Mouse (Mus musculus) layer of hippocampus, adult 11-12 months (tissue): ENCODE data around the gene AI464131.
"Not testable (repeated sequence)": the region's sequence is repeated elsewhere in the genome, so short reads cannot be mapped to it uniquely, and the experiment has no call there.

Experiments used
- DNase-seq: peaks from one replicate; pipeline ENCODE4 v3.0.0; 2022; ENCODE audit warnings: low spot score

Gene AI464131

DNA sequence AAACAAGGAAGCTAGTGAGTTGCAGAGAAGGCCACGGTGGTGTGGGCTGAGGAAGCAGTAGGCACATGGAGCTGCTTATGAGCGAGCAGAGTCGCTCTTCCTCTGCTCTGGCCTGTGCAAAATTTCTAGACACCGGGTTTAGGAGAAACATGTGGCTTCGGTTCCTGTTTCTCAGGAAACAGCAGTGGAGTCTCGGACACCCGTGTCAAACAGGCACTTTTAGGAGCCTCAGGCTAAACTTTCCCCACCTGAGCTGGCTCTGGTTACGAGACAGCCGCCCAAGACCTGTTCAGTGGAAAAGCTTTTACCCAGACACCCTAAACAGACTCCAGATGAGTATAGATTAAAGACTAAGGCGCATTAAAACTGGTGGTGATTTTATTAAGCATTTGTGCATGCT, 33.7 kb downstream of the AI464131 start:
- no peak for DNase-seq

DNA sequence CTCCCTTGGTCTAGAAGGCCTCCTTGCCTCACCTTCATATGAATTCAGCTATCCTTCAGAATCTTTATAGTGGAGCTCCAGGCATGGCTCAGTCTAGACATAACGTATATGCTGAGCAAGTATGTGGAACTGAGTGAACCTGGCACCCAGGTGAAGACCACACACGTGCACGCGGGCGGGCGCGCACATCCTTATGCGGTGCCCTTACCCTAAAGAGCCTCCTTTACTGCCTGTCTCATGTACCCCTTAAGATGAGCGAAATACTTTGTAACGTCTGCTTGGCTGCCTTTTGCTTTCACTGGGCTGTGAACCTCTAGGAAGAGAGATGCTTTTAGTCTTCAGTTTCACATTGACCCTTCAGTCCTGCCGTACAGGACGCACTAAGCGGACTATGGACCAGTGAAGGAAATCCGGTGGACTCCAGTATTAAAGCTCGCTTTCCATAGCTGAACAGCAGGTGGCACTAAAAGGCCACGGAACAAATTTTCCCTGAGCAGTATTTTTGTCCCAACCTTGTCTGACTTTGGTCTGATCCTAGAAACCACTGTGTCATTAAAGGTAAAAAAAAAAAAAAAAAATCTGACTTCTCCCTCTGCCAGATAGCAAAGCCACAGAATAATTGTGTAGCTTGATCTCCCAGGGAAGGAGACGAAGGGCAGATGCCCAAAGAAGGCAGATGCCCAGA, 34.3 kb downstream of the AI464131 start:
- DNase-seq, result peak; percentile 65

DNA sequence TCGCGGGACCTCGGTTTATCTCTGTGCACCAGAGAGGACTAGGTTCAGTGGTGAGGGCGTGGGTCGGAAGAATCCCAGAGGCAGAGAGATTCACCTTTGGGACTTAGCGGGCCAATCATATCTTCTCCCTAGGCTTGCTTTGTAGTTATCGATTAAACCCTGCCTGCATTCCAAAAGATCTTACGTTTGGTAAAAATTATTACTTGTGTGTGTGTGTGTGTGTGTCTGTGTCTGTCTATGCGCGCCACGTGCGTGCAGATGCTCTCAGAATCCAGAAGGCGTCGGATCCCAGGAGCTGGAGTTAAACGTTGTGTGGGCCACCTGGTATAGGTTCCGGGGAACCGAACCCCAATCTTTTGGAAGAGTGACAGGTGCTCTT, 37.6 kb downstream of the AI464131 start:
- DNase-seq, result no peak

DNA sequence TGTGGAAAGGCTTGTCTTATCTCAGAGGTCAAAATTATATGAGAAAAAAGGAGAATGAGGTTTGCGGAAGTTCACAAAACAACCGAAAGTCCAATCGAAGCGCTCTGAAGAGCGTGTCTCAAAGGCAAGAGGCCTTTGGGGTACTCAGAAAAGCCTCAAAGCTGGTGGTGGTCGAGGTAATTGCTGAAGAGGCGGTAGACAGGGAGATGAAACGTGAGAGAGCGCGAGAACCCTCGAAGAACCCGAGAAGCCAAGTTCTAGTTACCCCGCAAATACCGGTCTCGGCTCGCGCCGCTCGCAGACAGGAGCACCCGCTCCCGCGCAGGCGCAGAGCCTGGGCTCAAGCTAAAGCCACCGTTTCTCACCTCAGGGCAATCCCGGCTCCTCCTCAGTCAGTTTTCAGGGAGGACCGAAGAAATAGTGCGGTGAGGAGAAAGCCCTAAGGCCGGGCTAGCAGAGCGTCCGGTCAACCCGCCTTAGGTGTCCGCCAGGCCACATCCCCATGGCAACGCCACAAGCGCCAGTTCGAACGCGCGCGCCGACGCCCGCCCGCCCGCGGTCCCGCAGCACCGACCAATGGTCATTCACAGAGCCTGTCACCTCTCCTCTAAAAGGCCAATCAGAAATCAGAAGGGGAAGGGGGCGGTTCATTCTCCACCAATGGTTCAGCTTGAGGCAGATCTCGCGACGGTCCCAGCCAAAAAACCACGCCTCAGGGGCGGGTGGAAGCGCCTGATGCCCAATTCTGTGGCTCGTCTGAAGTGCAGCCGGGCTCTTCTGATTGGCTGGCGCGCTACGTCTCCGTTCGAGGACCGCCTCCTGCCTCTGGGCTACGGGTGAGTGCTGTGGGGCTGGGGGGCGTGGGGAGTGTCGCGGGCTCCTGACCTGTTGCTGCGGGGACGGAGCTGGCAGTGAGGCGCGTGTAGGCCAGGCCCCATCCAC, 38.3 kb downstream of the AI464131 start, which contains the start of the genes Kif24 and Nudt2:
Gene Kif24 (minus strand): TSS at position 543 of the 942 bp plus-strand sequence.
Gene Nudt2 (plus strand): TSS at position 807 of the 942 bp plus-strand sequence.
- DNase-seq, result peak; percentile 99

DNA sequence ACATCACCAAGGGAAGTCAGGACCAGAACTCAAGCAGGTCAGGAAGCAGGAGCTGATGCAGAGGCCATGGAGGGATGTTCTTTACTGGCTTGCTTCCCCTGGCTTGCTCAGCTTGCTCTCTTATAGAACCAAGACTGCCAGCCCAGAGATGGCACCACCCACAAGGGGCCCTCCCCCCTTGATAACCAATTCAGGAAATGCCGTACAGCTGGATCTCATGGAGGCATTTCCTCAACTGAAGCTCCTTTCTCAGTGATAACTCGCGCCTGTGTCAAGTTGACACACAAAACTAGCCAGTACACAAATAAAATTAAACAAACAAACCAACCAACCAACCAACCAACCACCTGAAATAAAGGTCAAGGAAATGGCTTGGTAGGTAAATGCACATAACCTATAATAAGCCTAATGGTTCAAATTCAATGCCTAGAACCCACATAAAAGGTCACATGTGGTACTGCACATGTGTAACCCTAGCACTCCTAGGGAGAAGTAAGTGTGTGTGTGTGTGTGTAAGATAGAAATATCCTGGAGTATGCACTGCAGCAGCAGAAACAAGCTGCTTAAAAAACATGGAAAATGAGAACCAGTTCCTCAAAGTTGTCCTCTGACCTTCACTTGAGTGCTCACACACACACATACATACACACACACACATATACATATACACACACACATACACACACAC, 39.7 kb downstream of the AI464131 start:
- DNase-seq, result not testable (repeated sequence)

- DNase-seq, result no peak
These were observed 42.2 kb downstream of the AI464131 start for GRCm38 (mm10) chr4:41460690-41461089.

GRCm38 (mm10) chr4:41447595-41447994, 55.3 kb downstream of the AI464131 start:
- DNase-seq, result no peak
